Mouse (Mus musculus) liver, adult 2 months (tissue): ENCODE measurements around the gene Dscaml1. TPM values are rescaled to one million over a fixed set of nuclear protein-coding genes. Genes with fewer than 3 reads are reported as not detected.

Experiments used
- DNase-seq: peaks from one replicate; pipeline ENCODE4 v3.0.0-alpha.2; 2011; ENCODE audit warnings: low read depth, low spot score; ENCODE audit errors: extremely low read depth
- H3K27ac ChIP-seq: fragments of 200-500 bp; replicated peaks from 2 replicates; pipeline ENCODE4 v1.5.1; 2012; ENCODE audit warnings: low read depth, mild to moderate bottlenecking, control low read depth, inconsistent platforms, low read length; ENCODE audit not compliant: insufficient read depth
- H3K27me3 ChIP-seq: fragments of 200-500 bp; 2 replicates; pipeline ENCODE4 v1.6.1; 2012; ENCODE audit warnings: mild to moderate bottlenecking, moderate library complexity, low read length, inconsistent platforms; ENCODE audit not compliant: control insufficient read depth, insufficient read depth
- H3K36me3 ChIP-seq: fragments of 200-500 bp; 2 replicates; pipeline ENCODE4 v1.6.1; 2012; ENCODE audit warnings: low read length, inconsistent platforms; ENCODE audit not compliant: control insufficient read depth, insufficient read depth
- H3K4me1 ChIP-seq: fragments of 200-500 bp; 2 replicates; pipeline ENCODE4 v1.6.1; 2011; ENCODE audit warnings: low read length; ENCODE audit not compliant: control insufficient read depth, insufficient read depth
- H3K4me3 ChIP-seq: fragments of 200-500 bp; 2 replicates; pipeline ENCODE4 v1.5.1; 2011; ENCODE audit warnings: low read depth, mild to moderate bottlenecking, control low read depth, low read length, moderate library complexity; ENCODE audit not compliant: insufficient read depth
- H3K79me2 ChIP-seq: fragments of 200-500 bp; 2 replicates; pipeline ENCODE4 v1.6.1; 2012; ENCODE audit warnings: inconsistent platforms, mild to moderate bottlenecking, low read length, moderate library complexity; ENCODE audit not compliant: control insufficient read depth, insufficient read depth
- H3K9ac ChIP-seq: fragments of 200-500 bp; 2 replicates; pipeline ENCODE4 v1.6.1; 2012; ENCODE audit warnings: low read depth, mild to moderate bottlenecking, control low read depth, inconsistent platforms, low read length
- CTCF ChIP-seq: fragments of 200-500 bp; IDR thresholded peaks from 2 replicates; pipeline ENCODE4 v1.5.1; 2011; ENCODE audit warnings: low read depth, low read length, control low read depth
- POLR2A ChIP-seq: fragments of 200-500 bp; IDR thresholded peaks from 2 replicates; pipeline ENCODE4 v1.6.1; 2011; ENCODE audit warnings: low read length, control low read depth; ENCODE audit not compliant: insufficient read depth; ENCODE audit errors: extremely low read depth
- WGBS: fragments of 180-500 bp; shearing (Covaris S2); methylation state at CpG from one replicate; pipeline ENCODE4 v1.1.7; 2018; 5-methylcytosine and 5-hydroxymethylcytosine counted together
- polyA plus RNA-seq: library from polyadenylated mRNA; depleted of rRNA; stranded (reverse); fragments of >200 nt; gene quantifications from 2 replicates; pipeline ENCODE4 v1.2.3, GENCODE M21; 2012
- total RNA-seq: library from RNA; depleted of rRNA; stranded (reverse); fragments of >200 nt; gene quantifications from 2 replicates; pipeline ENCODE4 v1.2.3, GENCODE M21; 2014

The Dscaml1 gene
- total and polyA plus RNA-seq, 2 experiments, result 0.09 to 0.13 TPM

- Histone ChIP-seq H3K36me3 (no peaks in the 10 kb centered on the region), H3K9ac (no peak overlapping the region), H3K79me2 (no peaks in the 10 kb centered on the region), H3K4me3 (no peak overlapping the region), H3K27me3 (no peaks in the 10 kb centered on the region), H3K4me1 (no peaks in the 10 kb centered on the region), H3K27ac (no peak overlapping the region)
- no peak for DNase-seq
- TF ChIP-seq POLR2A (no peak), CTCF (no peak)
- 66% methylated on average over 11 of the region's 11 CpGs for WGBS
These were observed 283.9 kb downstream of the Dscaml1 start for GRCm38 (mm10) chr9:45710300-45710699.

- no peak for DNase-seq
- TF ChIP-seq POLR2A, result no peak
- TF ChIP-seq CTCF, result no peak
- Histone ChIP-seq H3K4me3 (no peak overlapping the region), H3K9ac (no peak overlapping the region), H3K27ac (no peak overlapping the region), H3K79me2 (no peaks in the 10 kb centered on the region), H3K36me3 (no peaks in the 10 kb centered on the region), H3K4me1 (no peaks in the 10 kb centered on the region), H3K27me3 (no peaks in the 10 kb centered on the region)
- WGBS, result 52% methylated on average over 3 of the region's 3 CpGs
These were observed 289.0 kb downstream of the Dscaml1 start for GRCm38 (mm10) chr9:45715387-45715786.

- TF ChIP-seq CTCF (no peak), POLR2A (no peak)
- no peak overlapping the region for H3K9ac ChIP-seq
- H3K4me1 ChIP-seq, result no peaks in the 10 kb centered on the region
- H3K36me3 ChIP-seq, result no peaks in the 10 kb centered on the region
- no peak overlapping the region for H3K27ac ChIP-seq
- H3K4me3 ChIP-seq, result no peak overlapping the region
- H3K79me2 ChIP-seq, result no peaks in the 10 kb centered on the region
- no peaks in the 10 kb centered on the region for H3K27me3 ChIP-seq
- no peak for DNase-seq
- 70% methylated on average over 7 of the region's 7 CpGs for WGBS
These were observed 293.6 kb downstream of the Dscaml1 start for GRCm38 (mm10) chr9:45719997-45720396.

- no peaks in the 10 kb centered on the region for H3K36me3 ChIP-seq
- WGBS, result 84% methylated on average over 5 of the region's 5 CpGs
These were observed 305.4 kb downstream of the Dscaml1 start for GRCm38 (mm10) chr9:45731851-45732250.

DNA sequence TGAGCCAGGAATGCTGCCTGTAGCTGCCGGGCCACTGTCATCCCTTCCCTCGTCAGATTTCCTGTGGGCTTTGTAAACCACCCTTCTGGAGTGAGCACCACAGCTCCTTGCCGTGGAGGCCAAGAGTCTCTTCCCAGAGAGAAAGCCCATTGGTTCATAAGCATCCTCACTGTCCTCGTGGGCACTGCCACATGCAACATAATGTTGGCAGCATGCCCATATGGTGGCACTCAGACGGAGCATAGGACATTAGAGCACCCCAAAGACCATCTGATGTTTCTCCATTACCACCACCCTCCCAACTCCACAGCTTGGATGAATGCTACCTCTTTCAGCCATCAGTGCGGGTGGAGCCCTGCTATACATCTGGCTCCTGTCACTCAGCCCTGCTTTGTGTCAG, 306.8 kb downstream of the Dscaml1 start:
- Histone ChIP-seq H3K4me1 (no peaks in the 10 kb centered on the region), H3K36me3 (no peaks in the 10 kb centered on the region), H3K27ac (no peak overlapping the region), H3K79me2 (no peaks in the 10 kb centered on the region), H3K9ac (no peak overlapping the region), H3K4me3 (no peak overlapping the region), H3K27me3 (no peaks in the 10 kb centered on the region)
- TF ChIP-seq CTCF (no peak), POLR2A (no peak)
- DNase-seq, result no peak
- WGBS, result 67% methylated on average over 6 of the region's 6 CpGs

More at GRCm38 (mm10) chr9:45731851-45732250, 305.4 kb downstream of the Dscaml1 start:
- H3K4me3 ChIP-seq, result no peak overlapping the region
- no peak for DNase-seq
- no peak for TF ChIP-seq POLR2A
- no peak for TF ChIP-seq CTCF
- H3K27me3 ChIP-seq, result no peaks in the 10 kb centered on the region
- no peak overlapping the region for H3K9ac ChIP-seq
- no peak overlapping the region for H3K27ac ChIP-seq
- H3K4me1 ChIP-seq, result no peaks in the 10 kb centered on the region
- H3K79me2 ChIP-seq, result no peaks in the 10 kb centered on the region

- H3K4me1 ChIP-seq, result no peaks in the 10 kb centered on the region
- H3K79me2 ChIP-seq, result no peaks in the 10 kb centered on the region
- no peaks in the 10 kb centered on the region for H3K36me3 ChIP-seq
- no peaks in the 10 kb centered on the region for H3K27me3 ChIP-seq
- TF ChIP-seq CTCF, result no peak
- no peak for TF ChIP-seq POLR2A
- H3K27ac ChIP-seq, result no peak overlapping the region
- H3K4me3 ChIP-seq, result no peak overlapping the region
- DNase-seq, result no peak
- 65% methylated on average over 12 of the region's 12 CpGs for WGBS
- no peak overlapping the region for H3K9ac ChIP-seq
These were observed 312.7 kb downstream of the Dscaml1 start for GRCm38 (mm10) chr9:45739001-45739701.
